Mouse (Mus musculus) cerebellum, adult 11 months (tissue): ENCODE measurements at regions not wholly inside any gene's neighbourhood (a gene's known extent, or its start where the extent isn't known, plus 50 kb on each side); places are given as distances from the start of the nearest gene placed in this dataset.

ENCODE experiments used
- DNase-seq: peaks from one replicate; pipeline ENCODE4 v3.0.0; 2022

GRCm38 (mm10) chr3:105130228-105130627, 63.6 kb downstream of the 4930564D02Rik start:
- DNase-seq, result no peak

- DNase-seq, result no peak
These were observed 64.4 kb downstream of the 4930564D02Rik start for GRCm38 (mm10) chr3:105131053-105131452.

- no peak for DNase-seq
These were observed 66.4 kb downstream of the 4930564D02Rik start for GRCm38 (mm10) chr3:105133011-105133410.

- DNase-seq, result no peak
These were observed 74.7 kb downstream of the 4930564D02Rik start for GRCm38 (mm10) chr3:105141170-105141971.

- no peak for DNase-seq
These were observed 76.0 kb downstream of the 4930564D02Rik start for GRCm38 (mm10) chr3:105142631-105143030.

- no peak for DNase-seq
These were observed 85.0 kb downstream of the 4930564D02Rik start for GRCm38 (mm10) chr3:105151475-105152157.

- no peak for DNase-seq
These were observed 85.5 kb downstream of the 4930564D02Rik start for GRCm38 (mm10) chr3:105152158-105152541.

- no peak for DNase-seq
These were observed 91.7 kb downstream of the 4930564D02Rik start for GRCm38 (mm10) chr3:105158376-105158775.

- peak; percentile 71 for DNase-seq
These were observed 98.7 kb downstream of the 4930564D02Rik start for GRCm38 (mm10) chr3:105165355-105165754.

GRCm38 (mm10) chr3:105169117-105169516, 102.5 kb downstream of the 4930564D02Rik start:
- no peak for DNase-seq

- DNase-seq, result no peak
These were observed 104.9 kb downstream of the 4930564D02Rik start for GRCm38 (mm10) chr3:105171527-105171926.

- no peak for DNase-seq
These were observed 105.4 kb downstream of the 4930564D02Rik start for GRCm38 (mm10) chr3:105172054-105172453.

GRCm38 (mm10) chr3:105191303-105191702, 124.7 kb downstream of the 4930564D02Rik start:
- DNase-seq, result no peak

- no peak for DNase-seq
These were observed 125.2 kb downstream of the 4930564D02Rik start for GRCm38 (mm10) chr3:105191830-105192229.

- DNase-seq, result no peak
These were observed 134.1 kb downstream of the 4930564D02Rik start for GRCm38 (mm10) chr3:105200735-105201134.

- no peak for DNase-seq
These were observed 142.5 kb downstream of the 4930564D02Rik start for GRCm38 (mm10) chr3:105209164-105209563.

GRCm38 (mm10) chr3:105211023-105211422, 144.4 kb downstream of the 4930564D02Rik start:
- no peak for DNase-seq

GRCm38 (mm10) chr3:105211726-105212125, 145.1 kb downstream of the 4930564D02Rik start:
- no peak for DNase-seq

- DNase-seq, result no peak
These were observed 148.2 kb downstream of the 4930564D02Rik start for GRCm38 (mm10) chr3:105214867-105215266.

GRCm38 (mm10) chr3:105215729-105216128, 149.1 kb downstream of the 4930564D02Rik start:
- DNase-seq, result no peak

- no peak for DNase-seq
These were observed 153.0 kb downstream of the 4930564D02Rik start for GRCm38 (mm10) chr3:105219630-105220029.

- DNase-seq, result no peak
These were observed 154.0 kb downstream of the 4930564D02Rik start for GRCm38 (mm10) chr3:105220641-105221040.

- DNase-seq, result no peak
These were observed 156.3 kb downstream of the 4930564D02Rik start for GRCm38 (mm10) chr3:105222925-105223324.

- no peak for DNase-seq
These were observed 157.0 kb downstream of the 4930564D02Rik start for GRCm38 (mm10) chr3:105223671-105224070.
